ENCODE assay signal across 7 mouse cellular contexts in the genomic region with DNA sequence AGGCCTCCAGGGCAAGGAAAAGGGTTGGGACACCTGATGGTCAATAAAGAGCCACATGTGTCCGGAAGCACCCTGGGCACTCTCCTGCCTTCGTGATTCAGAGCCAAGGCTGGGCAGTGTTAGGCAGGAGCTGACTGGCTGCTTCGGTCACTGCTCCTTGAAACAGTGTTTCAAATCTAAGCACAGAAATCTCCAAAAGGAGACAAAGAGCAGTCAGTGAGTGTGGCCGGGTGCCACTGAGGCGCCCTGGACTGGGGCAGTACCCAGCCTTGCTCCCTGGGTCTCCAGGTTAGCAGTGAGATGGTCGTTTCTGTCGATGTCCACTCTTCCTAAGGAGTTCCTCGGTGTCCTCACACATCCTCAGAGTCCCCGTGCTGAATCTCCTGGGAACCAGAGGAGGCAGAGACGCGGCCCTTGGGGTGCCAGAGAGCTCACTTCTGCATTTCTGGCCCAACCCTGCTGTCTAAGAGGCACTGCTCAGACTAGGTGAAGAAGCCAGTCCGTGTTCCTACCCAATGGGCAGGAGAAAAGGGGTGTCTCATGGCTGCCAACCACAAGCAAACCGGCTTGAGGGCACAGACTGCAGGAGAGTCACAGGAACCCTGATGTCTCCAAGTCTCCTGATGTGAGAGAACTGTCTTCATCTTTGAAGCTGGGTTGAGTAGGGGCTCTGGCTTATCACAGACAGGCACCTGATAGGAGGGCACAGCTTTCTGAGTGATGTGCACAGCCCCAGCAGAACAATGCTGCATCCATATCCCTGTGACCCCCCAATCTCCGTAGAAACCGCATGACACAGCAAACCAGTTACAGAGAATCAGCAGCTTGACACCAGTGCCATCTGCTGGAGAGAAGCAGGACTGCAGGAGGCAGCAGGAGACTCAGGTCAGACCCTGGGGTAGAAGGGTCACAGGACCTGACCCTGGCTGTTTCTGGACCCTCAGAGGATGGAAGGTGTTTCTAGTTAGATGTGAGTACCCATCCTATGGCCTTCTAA. TPM values are rescaled to one million over a fixed set of nuclear protein-coding genes. Genes with fewer than 3 reads are reported as not detected.
DNase-seq lines count a peak whose midpoint lies in the region; ATAC-seq lines count a peak whose summit lies in the region.

No protein-coding gene starts in this region.

- H3K36me3 ChIP-seq in hindbrain, embryonic 14.5 days (replicated peaks; ENCODE audit: control insufficient read depth, insufficient read depth): peaks cover 20% of the 10 kb centered on the region; the same call in 1 of the 2 replicates

- DNase-seq in T-cell, adult 2 months (ENCODE audit: low spot score): peak; percentile 51
- peak; percentile 77 for DNase-seq in cerebellum, adult 8-10 months
- DNase-seq in hindbrain, embryonic 14.5 days (ENCODE audit: low spot score): peak; percentile 80
- DNase-seq in left cerebral cortex, adult 18-20 months (ENCODE audit: low spot score in 2 of 2): peak; percentile 73 to 81
- DNase-seq in mesoderm, embryonic 11.5 days (ENCODE audit: low read depth, low spot score): peak; percentile 78
- DNase-seq in right cerebral cortex, postnatal 36 days (ENCODE audit: low spot score in 2 of 2): peak; percentile 53 to 57

- H3K4me3 ChIP-seq in hindbrain, embryonic 14.5 days (replicated peaks; ENCODE audit: low read length): no peak overlapping the region

- peak; percentile 62 for ATAC-seq in frontal cortex, adult (ENCODE audit: low TSS enrichment)
- ATAC-seq in hindbrain, embryonic 14.5 days (ENCODE audit: low FRiP score): 0 out of 2 replicates have a peak, but pooled peaks have one; percentile 34

- no peaks in the 10 kb centered on the region for H3K9me3 ChIP-seq in hindbrain, embryonic 14.5 days (ENCODE audit: control insufficient read depth, low read length)

- WGBS in hindbrain, embryonic 14.5 days: 76% methylated on average over 15 of the region's 15 CpGs

- peak overlapping the region; percentile 34; the same call in 1 of the 2 replicates for H3K9ac ChIP-seq in hindbrain, embryonic 14.5 days

- no peak overlapping the region for H3K4me2 ChIP-seq in hindbrain, embryonic 14.5 days (replicated peaks)

- no peak overlapping the region for H3K27ac ChIP-seq in hindbrain, embryonic 14.5 days

- peaks cover 4% of the 10 kb centered on the region; the same call in 1 of the 2 replicates for H3K4me1 ChIP-seq in hindbrain, embryonic 14.5 days (replicated peaks; ENCODE audit: control insufficient read depth, insufficient read depth, low read length)

- no peaks in the 10 kb centered on the region for H3K27me3 ChIP-seq in hindbrain, embryonic 14.5 days (ENCODE audit: control insufficient read depth, insufficient read depth, low read length)

RNA-seq across cellular contexts. Expression of gene Pomgnt2, which starts 12.1 kb away (rescaled TPM):
- 28.6 and 29.4 TPM in 2 replicates for polyA plus RNA-seq in hindbrain, embryonic 14.5 days (2014; fragmentation: Nextera tagmentation; extraction: Ambion mirVana)
- total RNA-seq in left cerebral cortex, adult 18-20 months (2021): 10 to 100 TPM; 43.2 to 43.4 TPM

RNA-seq across cellular contexts. Expression of gene Fam198a, which starts 34.0 kb away (rescaled TPM):
- 1.7 TPM in 2 replicates for polyA plus RNA-seq in hindbrain, embryonic 14.5 days (2014; fragmentation: Nextera tagmentation; extraction: Ambion mirVana)
- 1 to 10 TPM; 5.4 to 7.5 TPM for total RNA-seq in left cerebral cortex, adult 18-20 months (2021)
